Mouse (Mus musculus) lung, embryonic 16.5 days (tissue): Measurements from ENCODE around the gene Prph. TPM values are rescaled to one million over a fixed set of nuclear protein-coding genes. Genes with fewer than 3 reads are reported as not detected.

Experiments
- ATAC-seq: fragments of 200-750 bp; cut with Nextera tagmentation; 2 replicates; pipeline ENCODE4 v1.8.0; 2017; ENCODE audit warnings: low read depth, mild to moderate bottlenecking, moderate library complexity
- H3K27ac ChIP-seq: fragments of 300-500 bp; sonication (generic); 2 replicates; pipeline ENCODE4 v1.5.1; 2014; ENCODE audit warnings: mild to moderate bottlenecking, control low read depth, low read length
- H3K27me3 ChIP-seq: fragments of 300-500 bp; sonication (generic); 2 replicates; pipeline ENCODE4 v1.6.1; 2014; ENCODE audit warnings: low read depth, low read length, mixed read lengths; ENCODE audit not compliant: control insufficient read depth, insufficient read depth
- H3K36me3 ChIP-seq: fragments of 300-500 bp; sonication (generic); 2 replicates; pipeline ENCODE4 v1.6.1; 2014; ENCODE audit warnings: low read length; ENCODE audit not compliant: control insufficient read depth, insufficient read depth
- H3K4me1 ChIP-seq: fragments of 300-500 bp; sonication (generic); replicated peaks from 2 replicates; pipeline ENCODE4 v1.6.1; 2014; ENCODE audit warnings: low read length, mixed read lengths; ENCODE audit not compliant: control insufficient read depth, insufficient read depth
- H3K4me2 ChIP-seq: fragments of 300-500 bp; sonication (generic); 2 replicates; pipeline ENCODE4 v1.6.1; 2014; ENCODE audit warnings: low read depth, low read length, control low read depth
- H3K4me3 ChIP-seq: fragments of 300-500 bp; sonication (generic); 2 replicates; pipeline ENCODE4 v1.5.1; 2014; ENCODE audit warnings: mild to moderate bottlenecking, low read length, control low read depth
- H3K9ac ChIP-seq: fragments of 300-500 bp; sonication (generic); 2 replicates; pipeline ENCODE4 v1.6.1; 2014; ENCODE audit warnings: low read length, control low read depth
- H3K9me3 ChIP-seq: fragments of 300-500 bp; sonication (generic); 2 replicates; pipeline ENCODE4 v1.6.1; 2016; ENCODE audit warnings: low read length; ENCODE audit not compliant: control insufficient read depth
- WGBS: fragments of 180-500 bp; shearing (Covaris S2); extraction: QIAGEN DNeasy Blood & Tissue Kit; methylation state at CpG from one replicate; pipeline ENCODE4 v1.1.7; 2014; 5-methylcytosine and 5-hydroxymethylcytosine counted together
- polyA plus RNA-seq: library from polyadenylated mRNA; unstranded; fragments of >200 nt; fragmentation: Nextera tagmentation; extraction: Ambion mirVana; gene quantifications from 2 replicates; pipeline ENCODE4 v1.2.1, GENCODE M21; 2015

The Prph gene
- polyA plus RNA-seq, 1 experiment from 2014 or later = 3.9 TPM

DNA sequence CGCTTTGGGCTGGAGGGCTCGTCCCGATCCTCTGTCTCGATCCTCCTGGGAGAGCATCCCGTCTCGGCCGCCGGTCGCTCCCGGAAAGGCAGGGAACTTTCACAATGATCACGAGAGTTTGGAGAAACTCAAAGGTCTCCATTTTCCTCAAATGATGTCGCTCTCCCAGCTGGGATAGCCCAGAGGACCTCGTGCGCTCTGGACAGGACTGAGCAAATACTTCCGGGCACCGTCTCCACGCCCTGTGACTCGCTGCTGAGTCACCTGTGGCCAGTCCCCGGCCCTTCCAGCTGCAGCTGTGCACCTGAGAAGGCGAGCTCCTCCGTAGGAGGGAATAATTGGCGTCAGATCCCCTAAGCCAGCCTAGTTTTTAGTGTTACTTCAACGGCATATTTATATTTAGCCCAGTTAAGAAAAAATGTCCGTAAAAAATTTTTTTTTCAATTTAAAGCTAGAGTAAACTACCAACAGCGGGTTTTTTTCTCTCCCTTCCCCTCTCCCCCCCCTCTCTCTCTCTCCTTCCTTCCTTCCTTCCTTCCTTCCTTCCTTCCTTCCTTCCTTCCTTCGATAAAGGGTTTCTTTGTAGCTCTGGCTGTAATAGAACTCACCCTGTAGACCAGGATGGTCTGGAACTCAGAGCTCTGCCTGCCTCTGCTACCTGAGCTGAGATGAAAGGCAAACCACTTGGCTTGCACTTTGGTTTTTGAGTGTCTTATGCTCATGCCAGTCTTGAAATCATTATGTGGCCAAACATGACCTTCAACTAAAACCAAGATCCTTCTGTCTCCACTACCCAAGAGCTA, 24.2 kb upstream of the Prph start:
- no peaks in the 10 kb centered on the region for H3K9me3 ChIP-seq
- H3K27me3 ChIP-seq = no peaks in the 10 kb centered on the region
- H3K4me3 ChIP-seq = peak overlapping the region; percentile 70
- H3K9ac ChIP-seq = peak overlapping the region; percentile 77
- H3K27ac ChIP-seq = peak overlapping the region; percentile 96
- peak; percentile 63 for ATAC-seq
- peak overlapping the region; percentile 73 for H3K4me2 ChIP-seq
- peaks cover 13% of the 10 kb centered on the region for H3K36me3 ChIP-seq
- peaks cover 30% of the 10 kb centered on the region for H3K4me1 ChIP-seq
- WGBS = 5% methylated on average over 26 of the region's 26 CpGs

GRCm38 (mm10) chr15:99031388-99031675, 23.6 kb upstream of the Prph start:
- H3K27me3 ChIP-seq = no peaks in the 10 kb centered on the region
- WGBS = 49% methylated on average over 4 of the region's 4 CpGs
- H3K9ac ChIP-seq = peak overlapping the region; percentile 77
- peaks cover 30% of the 10 kb centered on the region for H3K4me1 ChIP-seq
- H3K36me3 ChIP-seq = peaks cover 14% of the 10 kb centered on the region
- H3K27ac ChIP-seq = no peak overlapping the region
- no peak for ATAC-seq
- peak overlapping the region; percentile 73 for H3K4me2 ChIP-seq
- no peaks in the 10 kb centered on the region for H3K9me3 ChIP-seq
- H3K4me3 ChIP-seq = peak overlapping the region; percentile 70

GRCm38 (mm10) chr15:99032041-99032725, 22.8 kb upstream of the Prph start:
- Histone ChIP-seq H3K9ac (peak overlapping the region; percentile 42), H3K4me2 (peak overlapping the region; percentile 73), H3K27ac (peak overlapping the region; percentile 10; the same call in 1 of the 2 replicates), H3K4me1 (peaks cover 30% of the 10 kb centered on the region), H3K36me3 (peaks cover 19% of the 10 kb centered on the region), H3K4me3 (peak overlapping the region; percentile 70), H3K9me3 (no peaks in the 10 kb centered on the region), H3K27me3 (no peaks in the 10 kb centered on the region)
- WGBS = 61% methylated on average over 9 of the region's 9 CpGs
- no peak for ATAC-seq

- Histone ChIP-seq H3K36me3 (peaks cover 19% of the 10 kb centered on the region), H3K27me3 (no peaks in the 10 kb centered on the region), H3K27ac (no peak overlapping the region), H3K4me2 (peak overlapping the region; percentile 73), H3K4me1 (peaks cover 30% of the 10 kb centered on the region), H3K4me3 (peak overlapping the region; percentile 70), H3K9me3 (no peaks in the 10 kb centered on the region), H3K9ac (peak overlapping the region; percentile 42)
- 51% methylated on average over 7 of the region's 7 CpGs for WGBS
- ATAC-seq = no peak
Measured at GRCm38 (mm10) chr15:99032726-99033250, 22.2 kb upstream of the Prph start.

DNA sequence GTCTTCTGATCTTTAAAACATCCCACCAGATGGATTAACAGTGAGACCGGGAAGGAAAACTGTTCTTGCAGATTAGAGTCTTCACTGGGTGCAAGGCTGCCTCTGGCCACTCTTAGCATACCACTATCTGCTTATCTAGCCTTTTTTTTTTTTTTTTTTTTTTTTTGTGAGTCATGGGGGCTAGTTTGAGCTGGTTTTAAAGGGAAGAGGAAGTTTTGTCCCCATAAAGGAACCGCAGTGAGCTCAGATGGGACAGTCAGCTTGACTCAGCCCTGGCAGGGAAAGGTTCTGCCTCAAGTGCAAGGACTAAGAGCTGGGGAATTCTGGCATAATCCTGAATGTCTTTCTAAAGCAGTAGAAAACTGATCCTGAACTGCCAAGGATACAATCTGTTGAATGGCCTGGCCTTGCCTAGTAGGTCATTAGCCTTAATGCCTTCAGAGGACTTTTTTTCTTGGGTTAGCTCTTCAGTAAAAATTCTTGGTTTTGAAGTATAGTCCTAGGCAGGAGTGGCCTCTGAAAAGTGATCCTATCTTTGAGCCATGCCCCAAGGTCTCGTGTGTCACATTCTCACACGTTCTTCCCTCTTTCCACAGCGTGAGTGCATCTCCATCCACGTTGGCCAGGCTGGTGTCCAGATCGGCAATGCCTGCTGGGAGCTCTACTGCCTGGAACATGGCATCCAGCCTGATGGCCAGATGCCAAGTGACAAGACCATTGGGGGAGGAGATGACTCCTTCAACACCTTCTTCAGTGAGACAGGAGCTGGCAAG, 21.3 kb upstream of the Prph start:
- Histone ChIP-seq H3K27me3 (no peaks in the 10 kb centered on the region), H3K9ac (no peak overlapping the region), H3K36me3 (peaks cover 22% of the 10 kb centered on the region), H3K4me1 (peaks cover 30% of the 10 kb centered on the region), H3K9me3 (no peaks in the 10 kb centered on the region), H3K4me3 (no peak overlapping the region), H3K27ac (no peak overlapping the region), H3K4me2 (0 out of 2 replicates have a peak overlapping the region, but pooled peaks have one; percentile 73)
- no peak for ATAC-seq
- WGBS = 74% methylated on average over 7 of the region's 7 CpGs

GRCm38 (mm10) chr15:99035431-99035830, 19.5 kb upstream of the Prph start:
- ATAC-seq = no peak
- no peak overlapping the region for H3K9ac ChIP-seq
- H3K4me2 ChIP-seq = no peak overlapping the region
- H3K4me3 ChIP-seq = no peak overlapping the region
- no peaks in the 10 kb centered on the region for H3K9me3 ChIP-seq
- WGBS = 86% methylated on average over 4 of the region's 4 CpGs
- peaks cover 26% of the 10 kb centered on the region for H3K4me1 ChIP-seq
- H3K27me3 ChIP-seq = no peaks in the 10 kb centered on the region
- H3K36me3 ChIP-seq = peaks cover 22% of the 10 kb centered on the region
- no peak overlapping the region for H3K27ac ChIP-seq

DNA sequence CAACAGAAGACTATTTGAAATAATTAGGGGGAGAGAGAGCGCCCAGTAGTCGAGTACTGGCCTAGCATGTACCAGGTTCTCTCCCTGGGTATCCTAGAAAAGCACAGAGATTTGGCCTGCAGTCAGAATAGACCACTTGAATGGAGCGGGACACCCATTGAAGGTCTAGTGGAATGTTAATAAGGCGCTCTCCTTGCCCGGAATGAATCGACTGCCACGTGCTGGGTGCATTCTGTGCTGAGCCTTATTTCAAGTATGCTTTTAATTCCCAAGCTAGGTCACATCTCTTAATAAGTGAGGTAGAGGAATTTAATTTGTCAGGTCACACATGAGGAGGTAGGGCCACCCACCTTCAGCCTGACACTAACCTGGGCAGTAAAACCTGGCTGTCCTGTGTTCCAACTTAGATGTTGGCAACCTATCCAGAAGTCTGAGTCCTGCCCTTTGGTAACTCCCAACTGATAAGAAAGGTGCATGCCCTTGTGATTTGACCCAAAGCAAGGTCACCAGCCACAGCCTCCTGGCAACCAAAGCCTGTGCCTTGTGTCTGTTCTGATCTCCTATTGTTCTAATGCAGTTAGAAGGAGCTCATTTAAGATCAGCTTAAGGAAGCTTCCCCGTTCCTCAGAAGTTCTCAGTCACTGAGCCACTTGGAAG, 18.6 kb upstream of the Prph start:
- 72% methylated on average over 8 of the region's 8 CpGs for WGBS
- ATAC-seq = peak; percentile 48
- Histone ChIP-seq H3K27me3 (no peaks in the 10 kb centered on the region), H3K9me3 (no peaks in the 10 kb centered on the region), H3K4me3 (no peak overlapping the region), H3K9ac (no peak overlapping the region), H3K36me3 (peaks cover 22% of the 10 kb centered on the region), H3K4me2 (no peak overlapping the region), H3K4me1 (peaks cover 23% of the 10 kb centered on the region), H3K27ac (no peak overlapping the region)

GRCm38 (mm10) chr15:99038025-99038424, 16.9 kb upstream of the Prph start:
- no peak for ATAC-seq
- H3K27me3 ChIP-seq = no peaks in the 10 kb centered on the region
- H3K9me3 ChIP-seq = no peaks in the 10 kb centered on the region
- H3K4me3 ChIP-seq = no peak overlapping the region
- peaks cover 8% of the 10 kb centered on the region for H3K4me1 ChIP-seq
- no peak overlapping the region for H3K27ac ChIP-seq
- H3K4me2 ChIP-seq = no peak overlapping the region
- 96% methylated on average over 1 of the region's 1 CpGs for WGBS
- no peak overlapping the region for H3K9ac ChIP-seq
- H3K36me3 ChIP-seq = peaks cover 22% of the 10 kb centered on the region
